Mouse (Mus musculus) small intestine, adult 10 weeks (tissue): Measurements from ENCODE around the gene Opcml. TPM values are rescaled to one million over a fixed set of nuclear protein-coding genes. Genes with fewer than 3 reads are reported as not detected.

Experiments used
- polyA plus RNA-seq: library from polyadenylated mRNA; stranded (reverse); fragments of 350-450 nt; fragmentation: Illumina TruSeq; extraction: RNeasy Lipid Tissue Mini Kit (QIAGEN cat#74804); gene quantifications from one replicate; pipeline ENCODE4 v1.2.3, GENCODE M21; 2014; ENCODE audit warnings: low replicate concordance

Opcml gene
- 0.74 TPM for polyA plus RNA-seq

DNA sequence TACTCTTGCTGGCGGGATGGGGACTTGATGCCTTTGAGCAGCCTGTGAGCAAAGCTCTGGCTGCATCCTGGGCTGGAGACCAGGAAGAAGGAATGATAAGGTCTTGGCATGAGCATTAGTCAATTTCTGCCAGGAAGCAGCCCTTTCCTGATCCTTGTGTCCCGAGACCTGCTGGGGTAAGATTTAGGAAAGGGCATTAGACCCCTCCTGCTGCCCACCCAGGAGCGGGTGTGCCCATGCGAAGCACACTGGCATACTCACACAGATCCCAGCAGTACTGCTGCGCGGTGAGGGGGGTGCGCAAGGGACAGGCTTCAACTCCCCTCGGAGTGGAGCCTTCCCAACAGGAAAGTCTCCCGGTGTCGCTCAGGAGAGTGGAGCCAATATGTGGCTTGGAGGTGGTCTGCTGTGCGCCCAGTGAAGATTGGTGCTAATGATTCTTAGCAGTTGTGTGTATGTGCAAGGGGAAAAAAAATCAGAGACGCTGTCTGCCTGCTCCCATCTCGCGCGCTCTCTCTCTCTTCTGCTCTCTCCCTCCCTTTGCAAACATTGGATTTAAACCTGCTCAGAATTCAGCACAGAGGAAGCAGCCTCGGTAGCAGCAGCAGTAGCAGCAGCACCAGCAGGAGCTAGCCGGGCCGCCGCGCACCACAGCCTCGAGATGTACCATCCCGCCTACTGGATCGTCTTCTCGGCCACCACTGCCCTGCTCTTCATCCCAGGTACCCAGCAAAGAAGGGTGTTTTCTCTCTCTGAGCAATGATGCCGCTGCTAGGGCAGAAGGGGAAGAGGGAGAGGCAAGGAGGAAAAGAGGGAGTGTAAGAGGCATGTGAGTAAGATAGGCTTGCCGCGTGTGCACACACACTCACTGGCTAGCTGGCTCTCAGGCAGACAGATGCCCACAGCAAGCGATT is at the start of gene Opcml:
TSS of gene Opcml (plus strand) at position 51 of the 914 bp plus-strand sequence.

